ENCODE assay signal across 8 mouse cellular contexts in the genomic region with DNA sequence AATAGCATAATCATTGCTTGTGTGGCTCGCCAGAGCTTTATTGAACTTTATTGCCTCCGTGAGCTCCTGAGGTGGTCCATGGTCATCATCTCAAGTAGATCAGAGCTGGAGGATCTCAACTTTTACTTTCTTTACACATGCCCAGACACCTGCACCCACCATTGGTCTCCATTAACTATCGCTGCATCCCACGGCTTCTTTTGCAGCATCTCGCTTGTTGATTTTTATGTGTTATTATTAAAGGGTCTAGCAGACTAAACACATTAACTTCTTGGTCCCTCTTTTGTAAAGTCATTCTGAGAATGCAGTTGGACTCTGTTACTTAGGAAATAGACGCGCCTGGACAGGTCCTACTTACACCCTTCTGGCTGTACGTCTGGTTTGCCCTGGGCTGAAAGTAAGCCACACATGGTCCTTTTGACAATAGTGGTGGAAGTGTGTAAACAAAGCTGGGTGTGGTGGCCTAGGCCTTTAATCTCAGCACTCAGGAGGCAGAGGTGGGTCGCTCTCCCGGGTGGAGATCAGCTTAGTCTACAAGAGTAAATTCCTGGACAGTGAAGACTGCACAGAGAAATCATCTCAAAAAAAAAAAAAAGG. TPM values are rescaled to one million over a fixed set of nuclear protein-coding genes. Genes with fewer than 3 reads are reported as not detected.
DNase-seq lines count a peak whose midpoint lies in the region; ATAC-seq and TF ChIP-seq lines count a peak whose summit lies in the region.

No protein-coding gene starts in this region.

- no peaks in the 10 kb centered on the region for H3K9me3 ChIP-seq in embryonic facial prominence, embryonic 15.5 days (replicated peaks)
- no peaks in the 10 kb centered on the region for H3K9me3 ChIP-seq in intestine, embryonic 14.5 days (ENCODE audit: control insufficient read depth, low read length)
- no peaks in the 10 kb centered on the region for H3K9me3 ChIP-seq in neural tube, embryonic 13.5 days

- TF ChIP-seq POLR2A in lung, adult 2 months (IDR thresholded peaks at IDR 0.05; ENCODE audit: borderline replicate concordance, extremely low read depth, low read depth, low read length) = no peak

- TF ChIP-seq CTCF in lung, adult 2 months (IDR thresholded peaks at IDR 0.05; ENCODE audit: insufficient read depth, low read length) = no peak

- peak; percentile 16 to 36 for DNase-seq in lung, adult 18-20 months
- DNase-seq in lung, adult 2 months = no peak
- no peak for DNase-seq in intestine, embryonic 14.5 days (ENCODE audit: low spot score)
- DNase-seq in frontal cortex, postnatal 36 days (ENCODE audit: low spot score in 2 of 2) = no peak
- DNase-seq in adrenal gland, adult 18-20 months (ENCODE audit: low spot score in 2 of 2) = no peak
- no peak for DNase-seq in spleen, adult 12 weeks (ENCODE audit: low spot score)

- H3K4me1 ChIP-seq in lung, adult 2 months (ENCODE audit: control insufficient read depth, insufficient read depth, low read length) = peaks cover 4% of the 10 kb centered on the region; the same call in 1 of the 2 replicates
- H3K4me1 ChIP-seq in embryonic facial prominence, embryonic 15.5 days = peaks cover 15% of the 10 kb centered on the region
- peaks cover 10% of the 10 kb centered on the region for H3K4me1 ChIP-seq in intestine, embryonic 14.5 days (replicated peaks; ENCODE audit: control insufficient read depth, insufficient read depth, low read length)
- peaks cover 28% of the 10 kb centered on the region for H3K4me1 ChIP-seq in neural tube, embryonic 13.5 days (replicated peaks)

- no peak overlapping the region for H3K9ac ChIP-seq in embryonic facial prominence, embryonic 15.5 days
- peak overlapping the region; percentile 87; the same call in 1 of the 2 replicates for H3K9ac ChIP-seq in intestine, embryonic 14.5 days (ENCODE audit: low read length)
- peak overlapping the region; percentile 64; the same call in 1 of the 2 replicates for H3K9ac ChIP-seq in neural tube, embryonic 13.5 days

- no peak overlapping the region for H3K4me3 ChIP-seq in lung, adult 2 months (replicated peaks; ENCODE audit: extremely low read depth, low read depth, low read length)
- peak overlapping the region; percentile 100 for H3K4me3 ChIP-seq in embryonic facial prominence, embryonic 15.5 days (replicated peaks)
- H3K4me3 ChIP-seq in intestine, embryonic 14.5 days (ENCODE audit: low read depth, low read length) = peak overlapping the region; percentile 99
- peak overlapping the region; percentile 99 for H3K4me3 ChIP-seq in neural tube, embryonic 13.5 days

- no peaks in the 10 kb centered on the region for H3K27me3 ChIP-seq in embryonic facial prominence, embryonic 15.5 days
- H3K27me3 ChIP-seq in intestine, embryonic 14.5 days (replicated peaks; ENCODE audit: control insufficient read depth, insufficient read depth, low read length) = no peaks in the 10 kb centered on the region
- no peaks in the 10 kb centered on the region for H3K27me3 ChIP-seq in neural tube, embryonic 13.5 days

- no peak for ATAC-seq in embryonic facial prominence, embryonic 15.5 days (ENCODE audit: insufficient number of reproducible peaks, low FRiP score, low TSS enrichment, low read depth)
- no peak for ATAC-seq in intestine, embryonic 14.5 days (replicated peaks; ENCODE audit: low FRiP score, low TSS enrichment, low read depth)
- no peak for ATAC-seq in neural tube, embryonic 13.5 days (ENCODE audit: low read depth)

- peak overlapping the region; percentile 52 for H3K4me2 ChIP-seq in embryonic facial prominence, embryonic 15.5 days (replicated peaks)
- peak overlapping the region; percentile 52 for H3K4me2 ChIP-seq in intestine, embryonic 14.5 days (ENCODE audit: low read length)
- peak overlapping the region; percentile 50 for H3K4me2 ChIP-seq in neural tube, embryonic 13.5 days

- H3K27ac ChIP-seq in embryonic facial prominence, embryonic 15.5 days (replicated peaks) = peak overlapping the region; percentile 92
- no peak overlapping the region; the same call in 1 of the 2 replicates for H3K27ac ChIP-seq in intestine, embryonic 14.5 days (ENCODE audit: low read depth)
- H3K27ac ChIP-seq in neural tube, embryonic 13.5 days (replicated peaks) = peak overlapping the region; percentile 91

- H3K36me3 ChIP-seq in embryonic facial prominence, embryonic 15.5 days = no peaks in the 10 kb centered on the region; the same call in 1 of the 2 replicates
- H3K36me3 ChIP-seq in intestine, embryonic 14.5 days (ENCODE audit: control insufficient read depth, insufficient read depth, low read length) = peaks cover 6% of the 10 kb centered on the region; the same call in 1 of the 2 replicates
- no peaks in the 10 kb centered on the region for H3K36me3 ChIP-seq in neural tube, embryonic 13.5 days

- 72% methylated on average over 10 of the region's 10 CpGs for WGBS in lung, adult 2 months
- 81% methylated on average over 10 of the region's 10 CpGs for WGBS in embryonic facial prominence, embryonic 15.5 days
- WGBS in intestine, embryonic 14.5 days = 82% methylated on average over 10 of the region's 10 CpGs
- WGBS in neural tube, embryonic 13.5 days = 93% methylated on average over 10 of the region's 10 CpGs

RNA-seq across cellular contexts. Expression of a gene that starts 0.8 kb away (rescaled TPM):
- 15.5 and 19.2 TPM in 2 replicates for polyA plus RNA-seq in lung, adult 2 months (2012; rRNA removed)
- 75.9 and 76.7 TPM in 2 replicates for polyA plus RNA-seq in embryonic facial prominence, embryonic 15.5 days (2015; fragmentation: Nextera tagmentation; extraction: Ambion mirVana)
- 92.7 and 93.5 TPM in 2 replicates for polyA plus RNA-seq in intestine, embryonic 14.5 days (2014; fragmentation: Nextera tagmentation; extraction: Ambion mirVana)
- polyA plus RNA-seq in neural tube, embryonic 13.5 days (2015; fragmentation: Nextera tagmentation; extraction: Ambion mirVana) = 106 and 107 TPM in 2 replicates
- total RNA-seq in adrenal gland, adult 18-20 months (2021) = 10 to 100 TPM; 93.2 to 93.4 TPM

RNA-seq across cellular contexts. Expression of a gene that starts 13.2 kb away (rescaled TPM):
- polyA plus RNA-seq in lung, adult 2 months (2012; rRNA removed) = 31.7 and 36.5 TPM in 2 replicates
- 71.2 and 72.0 TPM in 2 replicates for polyA plus RNA-seq in embryonic facial prominence, embryonic 15.5 days (2015; fragmentation: Nextera tagmentation; extraction: Ambion mirVana)
- 52.3 and 57.7 TPM in 2 replicates for polyA plus RNA-seq in intestine, embryonic 14.5 days (2014; fragmentation: Nextera tagmentation; extraction: Ambion mirVana)
- polyA plus RNA-seq in neural tube, embryonic 13.5 days (2015; fragmentation: Nextera tagmentation; extraction: Ambion mirVana) = 34.0 and 37.8 TPM in 2 replicates
- 100 to 1,000 TPM; 141 to 218 TPM for total RNA-seq in adrenal gland, adult 18-20 months (2021)

RNA-seq across cellular contexts. Expression of a gene that starts 51.6 kb away (rescaled TPM):
- 19.6 and 20.6 TPM in 2 replicates for polyA plus RNA-seq in lung, adult 2 months (2012; rRNA removed)
- polyA plus RNA-seq in embryonic facial prominence, embryonic 15.5 days (2015; fragmentation: Nextera tagmentation; extraction: Ambion mirVana) = 38.0 and 40.2 TPM in 2 replicates
- polyA plus RNA-seq in intestine, embryonic 14.5 days (2014; fragmentation: Nextera tagmentation; extraction: Ambion mirVana) = 37.2 and 38.8 TPM in 2 replicates
- polyA plus RNA-seq in neural tube, embryonic 13.5 days (2015; fragmentation: Nextera tagmentation; extraction: Ambion mirVana) = 19.9 and 20.7 TPM in 2 replicates
- total RNA-seq in adrenal gland, adult 18-20 months (2021) = 10 to 100 TPM; 22.3 TPM

RNA-seq across cellular contexts. Expression of a gene that starts 56.4 kb away (rescaled TPM):
- 3.0 and 4.8 TPM in 2 replicates for polyA plus RNA-seq in lung, adult 2 months (2012; rRNA removed)
- 26.3 and 26.5 TPM in 2 replicates for polyA plus RNA-seq in embryonic facial prominence, embryonic 15.5 days (2015; fragmentation: Nextera tagmentation; extraction: Ambion mirVana)
- 10.7 and 11.2 TPM in 2 replicates for polyA plus RNA-seq in intestine, embryonic 14.5 days (2014; fragmentation: Nextera tagmentation; extraction: Ambion mirVana)
- 26.4 and 27.8 TPM in 2 replicates for polyA plus RNA-seq in neural tube, embryonic 13.5 days (2015; fragmentation: Nextera tagmentation; extraction: Ambion mirVana)
- total RNA-seq in adrenal gland, adult 18-20 months (2021) = 10 to 100 TPM; 20.8 to 21.9 TPM

Comparison
In these comparisons a context has a peak if more than half of its experiments do, and no peak if none do; other contexts are left out.
1. DNase-seq: peak in lung, adult 18-20 months (2 of 2); none in lung, adult 2 months (single experiment), intestine, embryonic 14.5 days (single experiment), frontal cortex, postnatal 36 days (0 of 2), adrenal gland, adult 18-20 months (0 of 2) and spleen, adult 12 weeks (single experiment).
2. Peak in every context shown above with its lines, with median percentiles within 50 percentile points of each other: H3K4me2 ChIP-seq.